Mouse (Mus musculus) T-helper 1 cell (primary cell): ENCODE measurements around the gene Ralgps2.

ENCODE experiments used
- in situ Hi-C: fragments of 300-600 bp; cut with MboI, MseI; formaldehyde crosslinking; loops from one replicate; pipeline ENCODE4 v1.15.1; 2025; ENCODE audit warnings: high pct_unique_total_duplicates

The Ralgps2 gene

GRCm38 (mm10) chr1:156838177-156838576 lies 101.2 kb downstream of the Ralgps2 start, which contains the start of gene Angptl1:
Gene Angptl1, plus strand, starts transcription at chr1:156838562.
- in situ Hi-C loops: loop anchor here (25.0 kb wide), 1 partner anchor 1251 kb away; no protein-coding TSS in a partner anchor

DNA sequence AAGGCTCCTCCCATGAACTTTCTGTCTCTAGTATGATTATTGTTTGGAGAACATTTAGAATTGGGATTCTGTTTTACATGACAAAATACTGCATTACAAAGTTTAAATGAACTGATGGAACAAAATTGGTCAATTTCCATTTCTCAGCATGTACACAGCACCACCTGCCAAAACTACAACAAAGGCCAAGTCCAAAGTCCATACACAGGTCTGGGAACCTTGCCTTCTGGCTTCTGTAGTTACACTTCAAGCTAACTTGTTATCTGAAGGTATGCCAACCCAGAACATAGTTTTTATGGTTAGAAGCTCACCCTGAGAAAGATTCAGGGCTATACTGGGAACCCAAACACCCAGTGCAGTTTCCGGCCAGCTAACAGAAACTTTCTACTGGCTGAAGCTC lies 120.2 kb downstream of the Ralgps2 start:
- in situ Hi-C loops: no loop called here

DNA sequence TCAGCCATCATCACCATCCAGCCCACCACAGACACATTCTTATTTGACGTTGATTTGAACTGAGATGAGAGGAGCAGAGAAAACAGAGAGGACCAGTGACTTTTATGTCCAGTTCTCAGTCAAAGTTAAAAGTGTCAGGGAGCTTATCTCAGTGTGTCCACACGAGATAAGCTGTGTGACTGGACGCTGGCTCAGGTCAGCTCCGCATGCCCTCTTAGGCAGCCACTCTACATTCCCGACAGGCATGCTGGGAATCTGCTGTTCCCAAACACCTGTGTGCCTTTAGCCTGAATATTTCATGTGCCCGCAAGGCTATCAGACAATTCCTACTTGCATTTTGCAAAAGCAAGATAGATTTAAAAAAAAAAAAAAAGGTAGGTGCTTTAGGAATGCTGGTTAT lies 125.9 kb downstream of the Ralgps2 start:
- in situ Hi-C loops: no loop called here

DNA sequence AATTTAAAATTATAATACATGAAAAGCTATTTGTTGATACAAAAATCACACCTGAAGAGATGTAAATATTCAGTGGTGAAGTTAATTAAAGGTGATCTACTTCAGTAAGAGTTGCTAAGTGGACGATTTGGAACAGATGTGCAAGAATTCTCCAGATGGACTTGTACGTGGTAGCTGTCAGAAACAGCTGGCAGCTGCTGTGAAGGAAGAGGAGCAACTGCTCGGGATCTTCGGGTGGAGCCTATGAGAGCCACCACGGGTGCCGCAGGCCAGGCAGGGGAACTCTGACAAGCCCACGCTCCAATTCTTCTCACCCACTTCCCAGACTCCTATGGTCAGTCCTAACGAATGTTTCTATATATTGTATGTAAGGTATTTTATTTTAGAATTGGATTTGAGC lies 126.7 kb downstream of the Ralgps2 start:
- in situ Hi-C loops: no loop called here

DNA sequence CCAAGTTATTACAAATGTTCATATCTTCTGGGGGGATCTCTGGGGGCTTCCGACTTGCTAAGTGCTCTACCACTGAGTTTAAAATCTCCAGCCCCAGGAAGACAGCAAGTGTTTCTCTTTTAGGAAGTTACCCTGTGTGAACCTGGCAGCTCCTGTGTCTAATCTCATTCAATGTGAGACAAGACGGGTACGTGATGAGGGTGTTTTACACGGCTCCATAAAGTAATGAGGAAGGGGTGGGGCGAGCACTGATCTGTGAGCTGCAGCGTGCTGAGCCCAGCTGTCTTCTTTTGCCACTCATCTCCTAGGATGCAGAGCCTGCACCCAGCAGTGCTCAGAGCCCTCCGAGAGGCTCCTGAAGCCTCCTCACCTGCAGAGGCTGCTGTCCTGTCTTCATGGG lies 127.5 kb downstream of the Ralgps2 start:
- in situ Hi-C loops: no loop called here

DNA sequence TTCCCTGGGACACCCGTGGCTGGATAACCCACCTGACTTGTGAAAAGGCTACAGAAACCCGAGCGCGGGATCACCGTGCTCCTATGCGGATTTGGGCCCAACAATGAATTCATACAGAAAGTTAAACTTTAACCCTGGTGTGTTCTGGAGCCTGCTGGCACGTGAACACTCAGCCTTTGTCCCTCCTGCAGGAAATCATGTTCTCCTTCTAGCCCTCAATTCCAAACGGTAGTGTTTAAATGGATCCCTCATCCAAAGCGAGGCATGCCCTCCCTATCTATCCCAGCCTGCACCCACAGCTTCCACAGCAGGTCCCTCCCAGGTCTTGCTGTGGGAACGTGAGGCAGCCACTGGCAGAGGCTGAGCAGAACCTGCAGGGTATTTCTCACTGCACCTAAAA lies 131.1 kb downstream of the Ralgps2 start:
- in situ Hi-C loops: no loop called here

GRCm38 (mm10) chr1:156801276-156801675 lies 138.2 kb downstream of the Ralgps2 start:
- in situ Hi-C loops: no loop called here

GRCm38 (mm10) chr1:156796251-156796650 lies 143.2 kb downstream of the Ralgps2 start:
- in situ Hi-C loops: no loop called here

DNA sequence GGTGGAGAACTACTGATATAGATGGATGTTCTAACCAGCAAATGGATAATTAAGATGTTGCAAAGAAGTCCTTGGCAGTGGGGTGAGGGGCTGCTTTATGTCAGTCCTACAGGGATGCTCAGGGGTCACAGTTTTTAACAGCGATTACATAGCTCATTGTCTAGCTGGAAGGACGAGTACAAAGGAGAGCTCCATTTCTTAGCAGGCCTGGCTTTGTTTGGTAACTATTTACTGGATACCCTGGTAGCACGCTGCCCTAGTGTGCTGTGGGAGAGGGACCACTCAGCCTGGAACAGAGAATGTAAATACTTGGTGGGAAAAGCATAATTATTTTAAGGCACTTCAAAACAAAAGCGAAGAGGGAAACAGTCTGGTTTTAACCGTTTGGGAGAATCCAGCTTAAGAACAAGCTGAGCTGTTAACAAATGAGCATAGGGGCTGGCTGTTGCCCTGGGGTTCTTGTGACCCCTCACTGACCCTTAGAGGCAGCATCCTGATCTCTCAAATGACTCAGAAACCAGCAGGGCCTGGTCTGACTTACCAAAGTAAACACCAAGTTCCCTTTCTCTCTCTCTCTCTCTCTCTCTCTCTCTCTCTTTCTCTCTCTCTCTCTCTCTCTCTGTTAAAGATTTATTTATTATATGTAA lies 149.5 kb downstream of the Ralgps2 start:
- in situ Hi-C loops: no loop called here

DNA sequence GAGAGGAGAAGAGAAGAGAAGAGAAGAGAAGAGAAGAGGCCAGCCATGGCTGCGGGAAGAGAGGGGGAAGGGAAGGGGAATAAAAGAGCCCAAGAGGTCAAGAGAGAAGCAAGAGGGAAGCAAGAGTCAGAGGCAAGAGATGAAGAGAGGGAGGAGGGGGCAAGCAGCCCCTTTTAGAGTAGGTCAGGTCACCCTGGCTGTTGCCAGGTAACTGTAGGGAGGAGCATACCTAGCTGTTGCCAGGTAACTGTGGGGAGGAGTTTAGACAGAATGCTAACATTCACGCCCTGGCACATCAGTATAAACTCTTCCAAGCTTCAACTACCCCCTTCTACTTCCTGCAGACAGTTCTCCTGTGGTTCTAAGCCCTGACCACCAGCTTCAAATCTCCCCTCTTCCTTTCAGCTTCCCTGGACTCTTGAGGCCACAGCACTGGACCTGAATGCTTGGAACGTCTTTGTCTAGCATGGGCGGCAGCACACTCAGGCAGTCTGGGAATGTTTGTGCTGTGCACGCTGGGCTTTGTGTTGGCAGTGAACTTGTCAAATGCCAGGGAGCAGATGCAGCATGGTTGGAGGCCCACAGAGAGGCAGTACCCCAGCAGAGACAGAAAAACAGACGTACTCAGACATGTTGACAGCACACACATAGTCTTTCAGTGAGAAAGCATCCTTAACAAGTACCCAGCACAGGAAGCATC lies 152.1 kb downstream of the Ralgps2 start:
- in situ Hi-C loops: no loop called here

DNA sequence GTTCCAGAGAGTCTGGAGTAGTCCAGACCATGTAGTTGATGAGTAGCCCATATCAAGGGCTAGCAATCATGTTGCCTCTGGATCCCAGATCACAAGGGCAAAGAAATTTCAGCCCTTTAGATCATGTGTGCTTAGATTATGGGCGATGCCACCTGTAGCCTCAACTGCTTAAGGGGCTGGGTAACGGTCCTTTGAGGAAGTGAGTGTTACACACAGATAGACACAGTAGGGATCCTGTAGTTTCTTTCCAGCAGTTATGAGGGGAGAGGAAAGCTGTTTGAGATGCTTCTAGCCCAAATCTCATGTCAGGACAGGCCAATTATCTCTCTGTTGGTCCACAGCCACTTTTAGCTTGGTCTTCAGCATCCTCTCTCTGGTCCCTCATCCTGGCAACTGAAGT lies 153.4 kb downstream of the Ralgps2 start:
- in situ Hi-C loops: no loop called here

- in situ Hi-C loops: no loop called here
Measured at GRCm38 (mm10) chr1:156784974-156785373, 154.5 kb downstream of the Ralgps2 start.

DNA sequence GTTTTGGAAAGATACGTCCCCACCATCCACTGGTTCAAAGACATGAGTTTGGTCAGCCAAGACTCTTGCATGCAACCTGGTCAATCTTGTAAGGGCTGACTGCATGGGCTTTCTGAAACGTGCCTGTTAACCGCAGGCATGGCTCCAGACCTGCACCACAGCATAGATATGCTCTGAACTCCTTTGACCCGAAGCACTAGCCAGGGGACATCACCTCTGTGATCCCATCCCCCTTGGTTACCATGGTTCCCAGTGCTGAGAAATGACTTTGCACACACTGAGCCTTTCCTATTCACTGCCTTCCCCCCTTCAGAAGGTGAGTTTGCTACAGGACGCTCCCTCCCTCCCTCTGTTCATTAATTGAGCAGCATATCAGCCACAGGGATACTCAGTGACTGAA lies 155.3 kb downstream of the Ralgps2 start:
- in situ Hi-C loops: no loop called here

DNA sequence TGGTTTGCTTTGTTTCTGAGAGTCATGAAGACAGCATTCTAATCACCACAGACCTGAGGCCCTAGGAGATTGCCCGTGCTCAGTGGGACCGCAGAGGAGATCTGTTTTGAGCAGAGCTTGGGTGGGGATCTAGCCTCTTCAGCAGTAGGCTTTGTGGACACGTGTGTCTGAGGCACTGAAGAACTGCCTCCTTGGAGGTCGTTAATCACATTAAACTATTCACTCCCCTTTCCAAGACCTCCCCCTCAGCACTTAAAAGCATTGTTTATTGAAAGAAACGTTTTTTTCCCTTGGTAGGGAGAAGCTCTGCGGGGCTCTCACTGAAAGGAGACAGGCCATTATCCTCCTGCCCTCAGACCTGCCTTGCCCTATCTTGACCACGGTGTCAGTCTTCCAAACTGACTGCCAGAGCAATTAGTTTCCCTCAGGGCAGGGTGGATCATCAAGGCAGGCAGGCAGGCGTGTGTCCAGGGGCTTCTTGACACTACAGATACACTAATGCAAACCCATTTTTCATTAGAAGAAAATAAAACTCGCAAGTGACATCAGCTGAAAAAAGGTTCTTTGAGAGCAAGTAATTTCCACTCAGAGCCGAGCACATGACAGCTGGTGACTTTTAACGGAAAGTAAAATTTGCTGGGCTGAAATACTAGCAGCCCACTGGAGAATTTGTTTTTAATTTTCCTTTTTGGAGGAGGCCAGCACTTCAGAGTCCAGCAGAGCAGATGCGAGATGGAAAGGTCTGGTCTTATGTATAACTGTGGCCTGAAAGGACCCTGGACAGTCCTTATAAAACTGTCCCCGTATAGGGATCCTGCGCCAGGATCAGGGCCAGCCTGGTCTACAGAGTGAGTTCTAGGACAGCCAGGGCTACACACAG lies 157.2 kb downstream of the Ralgps2 start:
- in situ Hi-C loops: no loop called here

- in situ Hi-C loops: no loop called here
Measured at GRCm38 (mm10) chr1:156781076-156781741, 158.2 kb downstream of the Ralgps2 start.

- in situ Hi-C loops: no loop called here
Measured at GRCm38 (mm10) chr1:156780234-156781005, 159.0 kb downstream of the Ralgps2 start.

- in situ Hi-C loops: no loop called here
Measured at GRCm38 (mm10) chr1:156779595-156779994, 159.8 kb downstream of the Ralgps2 start.

- in situ Hi-C loops: no loop called here
Measured at GRCm38 (mm10) chr1:156778977-156779376, 160.4 kb downstream of the Ralgps2 start.

DNA sequence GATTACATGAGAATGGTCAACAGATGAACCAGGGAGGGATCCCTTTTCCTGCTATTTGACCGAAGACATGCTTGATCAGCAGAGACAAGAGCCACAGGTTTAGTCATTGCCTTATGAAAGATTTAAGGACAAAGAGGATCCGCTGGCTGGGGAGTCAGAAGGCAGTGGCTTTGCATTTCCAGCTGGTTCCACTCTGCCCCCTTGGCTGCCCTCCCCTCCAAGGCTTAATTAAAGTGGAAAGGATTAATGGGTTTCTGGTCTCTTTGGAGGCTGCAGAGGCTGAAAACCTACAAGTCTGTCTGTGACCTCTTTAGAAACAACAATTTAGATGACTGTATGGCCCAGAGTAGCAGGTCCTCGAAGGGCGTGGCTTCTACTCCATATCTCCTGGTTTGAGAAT lies 161.5 kb downstream of the Ralgps2 start:
- in situ Hi-C loops: no loop called here

GRCm38 (mm10) chr1:156775983-156776382 lies 163.4 kb downstream of the Ralgps2 start:
- in situ Hi-C loops: no loop called here

GRCm38 (mm10) chr1:156775190-156775589 lies 164.2 kb downstream of the Ralgps2 start:
- in situ Hi-C loops: no loop called here
